Mouse (Mus musculus): ENCODE data around the gene Atp2b1.

DNA sequence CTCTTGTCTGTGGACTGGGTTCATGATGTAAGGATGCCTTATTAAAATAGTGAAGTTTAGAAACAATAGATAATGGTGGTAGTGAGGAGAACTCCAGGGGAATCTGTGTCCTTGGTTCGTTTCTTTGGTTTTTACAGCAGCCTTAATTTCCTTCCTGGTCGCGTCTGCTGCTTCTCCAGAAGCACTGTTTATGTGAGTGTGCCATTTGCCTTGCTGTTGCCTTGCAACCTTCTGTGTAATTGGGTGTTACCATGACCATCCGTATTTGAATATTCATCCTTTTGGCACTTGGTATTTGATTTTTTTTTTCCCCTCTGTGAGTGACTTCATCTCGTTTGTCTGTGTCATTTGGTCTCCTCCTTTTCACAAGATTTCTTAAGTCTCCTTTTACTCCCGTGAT lies 27.8 kb downstream of the Atp2b1 start:
- TF ChIP-seq CTCF (IDR thresholded peaks at IDR 0.05; ENCODE audit: low read depth, low read length) (no peak), GATA1 (IDR thresholded peaks at IDR 0.05; ENCODE audit: borderline replicate concordance, low read length) (no peak)
